Mouse (Mus musculus): ENCODE measurements around the gene Fam83g. TPM values are rescaled to one million over a fixed set of nuclear protein-coding genes. Genes with fewer than 3 reads are reported as not detected.

Fam83g gene
- polyA plus RNA-seq, 1 experiment from 2014 or later, result 0.56 TPM

DNA sequence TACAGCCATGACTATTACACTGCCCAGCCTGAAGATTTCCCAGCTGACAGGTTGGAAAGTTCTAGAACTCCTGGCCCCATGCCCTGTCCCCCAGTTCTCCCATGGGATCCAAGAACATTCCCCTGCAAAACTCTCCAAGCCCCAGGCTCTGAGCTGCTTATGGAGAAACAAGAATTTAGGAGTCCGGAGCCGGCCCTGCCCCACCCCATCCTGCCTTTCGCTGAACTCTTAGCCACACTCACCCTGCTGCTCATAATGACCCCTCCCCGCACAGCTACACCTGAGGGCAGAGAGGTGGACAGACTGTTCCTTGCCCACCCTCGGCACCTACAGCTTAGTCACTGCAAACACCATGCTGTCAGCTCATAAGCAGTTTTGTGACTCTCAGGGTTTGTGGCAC is 16.1 kb upstream of the Fam83g start:
- H3K9me3 ChIP-seq, result no peaks in the 10 kb centered on the region
- WGBS, result 87% methylated on average over 5 of the region's 5 CpGs

DNA sequence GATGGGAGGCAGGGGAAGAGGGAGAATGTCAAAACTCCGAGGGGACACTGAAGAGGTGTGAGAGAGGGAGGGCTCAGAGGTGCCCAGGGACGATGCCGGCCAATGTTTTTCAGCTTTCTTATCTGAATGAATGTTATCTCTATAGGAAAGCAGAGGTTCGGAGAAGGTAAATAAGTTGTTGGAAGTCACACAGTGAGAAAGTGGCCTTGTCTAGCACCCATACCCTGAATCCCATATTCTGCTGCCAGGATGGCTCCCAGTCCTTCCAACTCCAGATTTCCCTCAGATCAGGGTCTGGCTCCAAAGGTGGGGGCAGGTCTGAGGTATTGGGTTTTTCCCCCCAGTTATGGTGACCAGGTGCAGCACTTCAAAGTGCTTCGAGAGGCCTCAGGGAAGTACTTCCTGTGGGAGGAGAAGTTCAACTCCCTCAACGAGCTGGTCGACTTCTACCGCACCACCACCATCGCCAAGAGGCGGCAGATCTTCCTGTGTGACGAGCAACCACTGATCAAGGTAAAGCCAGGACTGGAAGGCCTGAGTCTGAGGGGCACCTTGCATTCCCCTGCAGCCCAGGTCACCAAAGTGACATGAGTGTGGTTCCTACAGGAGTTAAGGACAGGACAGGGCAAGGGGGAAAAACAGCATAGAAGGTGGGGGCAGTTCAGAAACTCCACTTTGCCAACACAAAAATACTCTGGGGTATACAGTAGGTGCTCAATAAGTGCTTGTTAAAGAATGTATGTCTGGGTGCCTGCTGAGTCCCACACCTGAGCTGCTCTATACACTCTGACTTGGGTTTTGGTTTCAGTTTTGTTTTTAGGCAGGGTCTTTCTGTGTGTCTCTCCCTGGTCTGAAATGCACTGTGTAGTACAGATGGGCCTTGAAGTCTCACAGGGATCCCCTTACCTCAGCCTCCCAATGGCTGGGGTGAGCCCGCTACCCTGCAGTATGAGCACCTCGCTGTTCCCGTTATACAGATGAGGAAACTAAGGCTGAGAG is 14.1 kb upstream of the Fam83g start:
- Histone ChIP-seq H3K36me3 (no peaks in the 10 kb centered on the region), H3K27me3 (replicated peaks) (peaks cover 11% of the 10 kb centered on the region; the same call in 1 of the 2 replicates), H3K9ac (no peak overlapping the region), H3K4me1 (peaks cover 7% of the 10 kb centered on the region), H3K4me3 (no peak overlapping the region), H3K9me3 (no peaks in the 10 kb centered on the region), H3K27ac (no peak overlapping the region), H3K4me2 (replicated peaks) (no peak overlapping the region)
- no peak for ATAC-seq (ENCODE audit: low FRiP score, low read depth)
- 77% methylated on average over 14 of the region's 14 CpGs for WGBS

More for the DNA sequence above, 16.1 kb upstream of the Fam83g start:
- Histone ChIP-seq H3K4me1 (no peaks in the 10 kb centered on the region), H3K4me3 (no peak overlapping the region), H3K9ac (no peak overlapping the region), H3K4me2 (replicated peaks) (no peak overlapping the region), H3K36me3 (no peaks in the 10 kb centered on the region), H3K27me3 (replicated peaks) (no peaks in the 10 kb centered on the region; the same call in 1 of the 2 replicates), H3K27ac (no peak overlapping the region)
- ATAC-seq (ENCODE audit: low FRiP score, low read depth), result no peak

DNA sequence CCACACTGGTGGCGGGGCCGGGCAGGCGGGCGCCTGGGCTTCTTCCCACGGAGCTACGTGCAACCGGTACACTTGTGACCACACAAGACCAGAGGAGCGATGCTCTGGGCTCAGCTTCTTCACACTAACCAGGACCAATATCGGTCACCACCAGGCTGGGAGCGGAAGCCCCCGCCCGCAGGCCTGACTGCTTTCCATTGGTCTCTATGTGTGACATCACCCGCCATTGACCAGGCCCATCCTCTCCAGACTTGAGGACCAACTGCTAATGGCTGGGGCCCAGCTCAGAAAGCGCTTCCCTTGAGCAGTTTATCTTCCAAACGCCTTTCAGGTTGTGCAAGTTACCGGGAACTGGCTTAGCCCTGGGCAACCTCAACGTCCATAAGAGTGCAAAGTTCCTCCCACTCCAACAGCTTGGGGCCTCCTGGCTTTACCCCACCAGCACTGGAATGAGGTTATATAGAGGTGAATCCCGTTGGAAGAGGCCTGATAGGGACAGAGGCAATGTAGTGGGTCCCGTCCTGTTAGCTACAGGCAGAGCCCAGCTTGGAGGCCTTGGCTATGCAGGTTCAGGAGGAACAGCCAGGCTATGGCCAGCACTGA is 12.0 kb upstream of the Fam83g start:
- no peaks in the 10 kb centered on the region for H3K36me3 ChIP-seq
- no peaks in the 10 kb centered on the region for H3K9me3 ChIP-seq
- no peak overlapping the region for H3K9ac ChIP-seq
- WGBS, result 58% methylated on average over 19 of the region's 19 CpGs
- no peak overlapping the region for H3K27ac ChIP-seq
- no peak for ATAC-seq (ENCODE audit: low FRiP score, low read depth)
- peaks cover 11% of the 10 kb centered on the region; the same call in 1 of the 2 replicates for H3K27me3 ChIP-seq (replicated peaks)
- peaks cover 11% of the 10 kb centered on the region for H3K4me1 ChIP-seq
- no peak overlapping the region for H3K4me3 ChIP-seq
- no peak overlapping the region for H3K4me2 ChIP-seq (replicated peaks)

DNA sequence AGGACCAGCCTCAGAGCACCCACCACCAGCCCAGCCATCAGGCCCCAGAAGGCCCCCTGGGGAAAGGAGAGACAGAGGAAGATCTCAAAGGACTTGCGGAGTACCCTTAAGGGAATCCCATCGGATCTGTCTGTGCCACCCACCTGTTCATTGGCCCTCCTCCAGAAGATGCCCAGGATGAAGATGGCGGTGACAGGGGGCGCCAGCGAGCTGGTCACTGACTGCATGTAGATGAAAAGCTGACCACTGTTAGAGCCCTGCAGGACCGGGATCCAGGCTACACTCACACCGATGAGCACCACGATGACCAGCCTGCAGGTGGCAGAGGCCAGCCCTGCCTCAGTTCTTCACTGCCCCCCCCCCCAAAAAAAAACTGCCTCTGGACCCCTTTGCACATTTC is 10.2 kb upstream of the Fam83g start:
- no peaks in the 10 kb centered on the region for H3K36me3 ChIP-seq
- no peaks in the 10 kb centered on the region for H3K9me3 ChIP-seq
- ATAC-seq (ENCODE audit: low FRiP score, low read depth), result no peak
- H3K4me3 ChIP-seq, result no peak overlapping the region
- no peak overlapping the region for H3K27ac ChIP-seq
- 23% methylated on average over 8 of the region's 8 CpGs for WGBS
- no peak overlapping the region for H3K9ac ChIP-seq
- H3K4me2 ChIP-seq (replicated peaks), result no peak overlapping the region
- H3K27me3 ChIP-seq (replicated peaks), result peaks cover 11% of the 10 kb centered on the region; the same call in 1 of the 2 replicates
- peaks cover 11% of the 10 kb centered on the region for H3K4me1 ChIP-seq

DNA sequence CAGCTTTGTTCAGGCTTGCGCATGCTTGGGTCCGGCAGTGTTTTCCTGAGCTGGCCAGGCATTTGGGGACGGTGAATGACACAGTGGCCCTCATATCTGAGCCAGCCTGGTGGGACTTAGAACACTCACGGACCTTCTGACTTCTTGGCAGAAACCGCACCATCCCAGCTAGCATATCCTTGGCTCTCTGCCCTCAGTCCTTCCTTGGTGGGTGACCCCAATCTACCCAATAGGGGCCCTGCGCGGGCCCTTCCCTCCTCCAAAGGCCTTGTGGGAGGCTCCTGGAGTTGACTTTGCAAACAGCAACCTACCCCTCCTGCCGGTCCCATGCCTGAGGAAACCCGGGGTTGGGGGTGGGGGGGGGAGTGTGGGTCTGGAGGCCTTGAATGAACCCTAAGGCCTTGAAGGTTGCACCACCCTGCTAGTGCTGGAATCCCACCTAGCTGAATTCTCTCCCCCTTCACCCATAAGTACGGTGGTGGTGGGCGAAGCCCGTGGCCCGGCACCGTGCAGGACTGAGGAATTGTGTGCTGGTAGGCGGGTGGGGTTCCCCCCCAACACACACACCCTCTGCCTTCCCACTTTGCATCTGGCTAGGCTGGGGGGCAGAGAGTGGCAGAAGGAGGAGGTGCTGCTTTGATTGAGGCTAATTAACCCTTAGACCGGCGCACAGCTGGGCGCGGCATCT is 9.6 kb upstream of the Fam83g start:
- peak; percentile 48 for ATAC-seq (ENCODE audit: low FRiP score, low read depth)
- Histone ChIP-seq H3K27ac (no peak overlapping the region), H3K27me3 (replicated peaks) (peaks cover 11% of the 10 kb centered on the region; the same call in 1 of the 2 replicates), H3K4me3 (no peak overlapping the region), H3K36me3 (no peaks in the 10 kb centered on the region), H3K4me1 (peaks cover 11% of the 10 kb centered on the region), H3K9me3 (no peaks in the 10 kb centered on the region), H3K4me2 (replicated peaks) (peak overlapping the region; percentile 44), H3K9ac (no peak overlapping the region)
- 16% methylated on average over 19 of the region's 19 CpGs for WGBS

DNA sequence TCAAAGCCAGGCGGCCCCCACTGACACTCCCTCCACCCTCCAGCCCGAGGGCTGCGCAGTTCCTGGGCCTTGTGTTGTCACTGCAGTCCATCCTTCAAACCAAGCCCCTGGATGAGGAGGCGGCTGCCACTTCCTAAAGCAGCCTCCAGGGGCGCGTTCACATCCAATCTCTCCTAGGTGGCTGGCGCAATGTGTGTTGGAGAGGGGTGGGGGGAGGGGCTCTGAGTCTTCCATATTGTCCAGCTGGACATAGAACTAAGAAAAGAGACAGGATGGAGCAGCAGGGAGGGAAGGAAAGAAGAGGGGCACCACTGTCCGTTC is 9.1 kb upstream of the Fam83g start:
- no peaks in the 10 kb centered on the region for H3K9me3 ChIP-seq
- no peak overlapping the region for H3K9ac ChIP-seq
- 1% methylated on average over 8 of the region's 8 CpGs for WGBS
- peak overlapping the region; percentile 44 for H3K4me2 ChIP-seq (replicated peaks)
- no peak overlapping the region for H3K27ac ChIP-seq
- H3K36me3 ChIP-seq, result no peaks in the 10 kb centered on the region
- peaks cover 11% of the 10 kb centered on the region; the same call in 1 of the 2 replicates for H3K27me3 ChIP-seq (replicated peaks)
- ATAC-seq (ENCODE audit: low FRiP score, low read depth), result peak; percentile 67
- H3K4me3 ChIP-seq, result no peak overlapping the region
- H3K4me1 ChIP-seq, result peaks cover 11% of the 10 kb centered on the region

DNA sequence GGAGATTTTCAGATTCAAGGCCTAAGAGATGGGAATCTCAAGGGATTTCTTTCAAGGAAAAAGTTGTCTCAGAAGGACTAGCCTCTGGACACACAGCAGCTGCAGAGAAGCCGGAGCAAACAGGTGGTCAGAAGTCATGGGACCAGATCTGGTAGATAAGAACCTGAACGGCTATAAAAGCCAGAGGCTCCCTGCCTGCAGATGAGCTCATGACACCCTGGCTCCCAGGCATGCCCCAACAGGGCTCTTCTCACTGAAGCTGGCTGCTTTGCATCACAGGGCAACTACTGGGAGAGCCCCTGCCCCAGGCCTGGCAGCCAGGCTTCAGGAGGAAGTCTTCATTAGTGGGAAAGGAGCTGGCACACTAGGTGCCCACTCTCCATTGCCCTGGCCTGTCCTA is 8.6 kb upstream of the Fam83g start:
- ATAC-seq (ENCODE audit: low FRiP score, low read depth), result no peak
- H3K9me3 ChIP-seq, result no peaks in the 10 kb centered on the region
- no peak overlapping the region for H3K4me2 ChIP-seq (replicated peaks)
- H3K36me3 ChIP-seq, result no peaks in the 10 kb centered on the region
- 46% methylated on average over 2 of the region's 2 CpGs for WGBS
- H3K4me3 ChIP-seq, result no peak overlapping the region
- H3K9ac ChIP-seq, result no peak overlapping the region
- peaks cover 11% of the 10 kb centered on the region for H3K4me1 ChIP-seq
- H3K27ac ChIP-seq, result no peak overlapping the region
- H3K27me3 ChIP-seq (replicated peaks), result peaks cover 11% of the 10 kb centered on the region; the same call in 1 of the 2 replicates

DNA sequence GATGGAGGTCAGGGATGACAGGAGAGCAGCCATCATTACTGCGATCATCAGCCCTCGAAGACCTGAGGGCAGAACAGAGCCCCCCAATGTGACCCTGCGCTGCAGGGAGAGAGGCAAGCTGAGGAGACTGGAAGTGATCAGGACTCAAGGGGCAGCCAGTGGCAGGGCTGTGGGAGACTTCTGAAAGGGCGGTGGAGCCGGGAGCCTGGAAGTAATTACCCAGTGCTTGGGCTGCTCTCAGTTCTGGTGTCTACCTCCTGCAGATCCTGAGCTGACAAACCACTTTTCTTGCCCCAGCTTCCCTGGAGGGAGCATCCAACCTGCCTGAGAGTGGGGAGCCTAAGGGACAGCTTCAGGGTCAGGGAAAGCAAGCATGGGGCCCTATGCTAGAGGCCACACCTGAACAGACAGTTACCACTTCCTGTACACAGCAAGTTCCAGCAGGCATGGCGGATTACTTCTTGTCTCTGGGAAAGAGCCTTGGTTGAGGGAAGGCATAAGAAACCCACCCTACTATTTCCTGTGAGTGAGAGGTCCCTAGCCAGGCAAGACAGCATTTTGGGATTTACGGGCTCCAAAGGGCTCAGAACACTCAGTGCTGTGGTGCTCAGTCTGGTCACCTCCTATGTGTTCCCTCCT is 7.6 kb upstream of the Fam83g start:
- Histone ChIP-seq H3K27ac (no peak overlapping the region), H3K4me2 (replicated peaks) (no peak overlapping the region), H3K36me3 (no peaks in the 10 kb centered on the region), H3K9me3 (no peaks in the 10 kb centered on the region), H3K4me3 (no peak overlapping the region), H3K9ac (no peak overlapping the region), H3K4me1 (peaks cover 11% of the 10 kb centered on the region), H3K27me3 (replicated peaks) (peaks cover 11% of the 10 kb centered on the region; the same call in 1 of the 2 replicates)
- ATAC-seq (ENCODE audit: low FRiP score, low read depth), result no peak
- 64% methylated on average over 7 of the region's 7 CpGs for WGBS

DNA sequence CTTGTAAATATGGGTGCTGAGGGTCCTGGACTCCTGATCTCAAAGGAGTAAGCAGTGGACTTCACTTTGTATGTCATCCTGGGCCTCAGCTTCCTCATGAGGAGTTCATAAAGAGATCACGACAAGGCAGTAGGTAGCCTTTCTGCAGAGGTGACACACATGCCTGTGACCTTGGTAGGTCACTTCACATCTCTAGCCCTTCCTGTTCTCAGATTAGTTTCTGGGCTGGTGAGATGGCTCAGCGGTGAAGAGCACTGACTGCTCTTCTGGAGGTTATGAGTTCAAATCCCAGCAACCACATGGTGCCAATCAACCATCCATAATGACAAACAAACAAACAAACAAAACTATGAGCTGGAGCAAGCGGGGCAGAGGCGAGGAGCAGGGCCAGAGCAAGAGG is 6.2 kb upstream of the Fam83g start:
- Histone ChIP-seq H3K9ac (no peak overlapping the region), H3K9me3 (no peaks in the 10 kb centered on the region), H3K4me1 (peaks cover 11% of the 10 kb centered on the region), H3K27me3 (replicated peaks) (peaks cover 12% of the 10 kb centered on the region), H3K27ac (no peak overlapping the region), H3K4me2 (replicated peaks) (no peak overlapping the region), H3K36me3 (no peaks in the 10 kb centered on the region), H3K4me3 (no peak overlapping the region)
- no peak for ATAC-seq (ENCODE audit: low FRiP score, low read depth)
- 85% methylated on average over 4 of the region's 4 CpGs for WGBS

DNA sequence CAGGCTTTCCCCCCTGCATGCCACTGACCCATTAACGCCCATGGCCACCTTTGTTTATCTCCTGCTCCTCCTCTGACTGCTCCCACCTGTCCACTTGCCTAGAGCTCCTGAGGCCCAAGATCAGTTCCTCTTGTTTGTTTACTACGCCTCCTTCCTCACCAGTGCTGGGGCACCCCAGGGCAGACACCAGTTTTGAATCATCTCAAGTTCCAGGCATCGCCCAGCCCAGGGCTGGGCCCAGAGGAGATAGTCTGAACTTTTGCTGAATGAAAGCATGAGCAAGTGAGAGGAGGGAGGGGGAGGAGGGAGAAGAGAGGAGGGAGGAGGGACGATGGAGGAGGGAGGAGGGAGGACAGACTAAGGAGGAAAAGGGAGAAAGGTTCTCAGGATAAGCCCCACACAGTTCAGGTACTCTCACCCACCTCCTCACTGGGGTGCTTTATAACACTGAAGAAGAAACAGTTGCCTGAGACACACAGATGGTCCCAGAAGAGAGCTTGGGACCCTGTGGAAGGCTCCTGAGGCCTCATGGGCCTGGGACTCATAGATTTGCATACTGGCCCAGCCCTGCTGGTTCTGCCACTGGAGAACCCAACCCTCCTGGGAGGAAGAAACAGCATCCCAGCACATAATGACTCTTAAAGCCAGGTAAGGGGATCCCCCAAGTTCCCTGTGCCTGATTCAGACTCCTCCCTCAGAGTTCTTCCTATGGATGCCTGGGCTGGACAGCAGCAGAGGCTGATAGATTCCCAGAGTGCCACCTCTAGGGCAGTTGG is 4.6 kb upstream of the Fam83g start:
- H3K4me3 ChIP-seq, result no peak overlapping the region
- H3K9me3 ChIP-seq, result no peaks in the 10 kb centered on the region
- H3K27ac ChIP-seq, result no peak overlapping the region
- no peak overlapping the region for H3K4me2 ChIP-seq (replicated peaks)
- 74% methylated on average over 4 of the region's 4 CpGs for WGBS
- peaks cover 15% of the 10 kb centered on the region for H3K4me1 ChIP-seq
- ATAC-seq (ENCODE audit: low FRiP score, low read depth), result no peak
- H3K36me3 ChIP-seq, result no peaks in the 10 kb centered on the region
- peaks cover 20% of the 10 kb centered on the region for H3K27me3 ChIP-seq (replicated peaks)
- no peak overlapping the region for H3K9ac ChIP-seq

DNA sequence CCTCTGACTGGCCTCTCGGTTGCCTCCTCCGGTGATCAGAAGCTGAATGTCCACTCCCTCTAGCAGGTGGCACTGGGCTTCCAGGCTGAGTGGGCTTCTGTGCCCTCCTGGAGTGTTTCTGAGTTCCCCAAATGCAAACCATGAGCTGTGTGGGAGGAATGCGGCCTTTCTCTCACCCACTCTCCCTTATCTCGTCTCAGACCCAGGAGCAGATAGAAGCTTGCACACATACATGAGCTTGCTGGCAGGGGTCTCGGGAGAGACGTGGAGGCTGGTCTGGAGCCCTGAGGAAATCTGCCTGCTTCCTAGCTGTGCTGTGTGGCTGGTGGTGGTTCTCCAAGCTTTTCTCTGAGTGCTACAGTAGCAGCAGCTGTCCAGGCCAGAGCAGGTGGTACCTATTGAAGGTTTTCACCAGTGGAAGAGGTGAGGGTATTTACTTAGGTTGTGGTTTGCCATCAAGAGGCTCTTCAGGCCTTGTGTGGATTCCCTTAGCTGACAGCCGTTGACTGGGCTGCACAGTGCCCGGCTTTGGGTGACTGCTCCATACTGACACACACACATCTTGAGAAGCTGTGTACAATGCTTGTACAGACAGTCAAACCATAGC is 1.3 kb downstream of the Fam83g start:
- H3K4me3 ChIP-seq, result 0 out of 2 replicates have a peak overlapping the region, but pooled peaks have one; percentile 37
- H3K9me3 ChIP-seq, result no peaks in the 10 kb centered on the region
- 70% methylated on average over 8 of the region's 8 CpGs for WGBS
- H3K36me3 ChIP-seq, result no peaks in the 10 kb centered on the region
- no peak overlapping the region for H3K9ac ChIP-seq
- peaks cover 42% of the 10 kb centered on the region for H3K27me3 ChIP-seq (replicated peaks)
- H3K4me1 ChIP-seq, result peaks cover 9% of the 10 kb centered on the region; the same call in 1 of the 2 replicates
- H3K4me2 ChIP-seq (replicated peaks), result peak overlapping the region; percentile 66
- ATAC-seq (ENCODE audit: low FRiP score, low read depth), result no peak
- no peak overlapping the region for H3K27ac ChIP-seq

Data from neural tube, embryonic 12.5 days (tissue).